Mouse (Mus musculus) heart, postnatal 0 days (tissue): ENCODE results near the gene Ifitm6. TPM values are rescaled to one million over a fixed set of nuclear protein-coding genes. Genes with fewer than 3 reads are reported as not detected.

Experiments used
- ATAC-seq: fragments of 200-750 bp; cut with Nextera tagmentation; 2 replicates; pipeline ENCODE4 v1.8.0; 2017; ENCODE audit warnings: low read depth, moderate number of reproducible peaks, moderate library complexity; ENCODE audit not compliant: insufficient read depth
- DNase-seq: peaks from one replicate; pipeline ENCODE4 v3.0.0-alpha.2; 2016; ENCODE audit warnings: low spot score
- H3K27ac ChIP-seq: fragments of 300-500 bp; sonication (generic); 2 replicates; pipeline ENCODE4 v1.5.1; 2014; ENCODE audit warnings: low read depth, mild to moderate bottlenecking
- H3K27me3 ChIP-seq: fragments of 300-500 bp; sonication (generic); 2 replicates; pipeline ENCODE4 v1.6.1; 2014; ENCODE audit warnings: low read length, mixed read lengths; ENCODE audit not compliant: control insufficient read depth, insufficient read depth
- H3K36me3 ChIP-seq: fragments of 300-500 bp; sonication (generic); replicated peaks from 2 replicates; pipeline ENCODE4 v1.6.1; 2014; ENCODE audit warnings: low read length, mixed read lengths; ENCODE audit not compliant: control insufficient read depth, insufficient read depth
- H3K4me1 ChIP-seq: fragments of 300-500 bp; sonication (generic); 2 replicates; pipeline ENCODE4 v1.6.1; 2014; ENCODE audit warnings: antibody characterized with exemption; ENCODE audit not compliant: control insufficient read depth, insufficient read depth
- H3K4me2 ChIP-seq: fragments of 300-500 bp; sonication (generic); 2 replicates; pipeline ENCODE4 v1.6.1; 2014; ENCODE audit warnings: low read depth, mild to moderate bottlenecking, low read length, moderate library complexity
- H3K4me3 ChIP-seq: fragments of 300-500 bp; sonication (generic); 2 replicates; pipeline ENCODE4 v1.5.1; 2014; ENCODE audit warnings: low read depth, low read length
- H3K9ac ChIP-seq: fragments of 300-500 bp; sonication (generic); replicated peaks from 2 replicates; pipeline ENCODE4 v1.6.1; 2014; ENCODE audit warnings: low read depth, low read length, mixed read lengths
- H3K9me3 ChIP-seq: fragments of 300-500 bp; sonication (generic); replicated peaks from 2 replicates; pipeline ENCODE4 v1.6.1; 2016; ENCODE audit warnings: low read length; ENCODE audit not compliant: control insufficient read depth
- CTCF ChIP-seq: IDR thresholded peaks from 2 replicates; pipeline ENCODE4 v1.5.1; 2016; ENCODE audit warnings: antibody characterized with exemption, control low read depth, low read depth
- EP300 ChIP-seq: IDR thresholded peaks from 2 replicates; pipeline ENCODE4 v1.6.1; 2016; ENCODE audit warnings: antibody characterized with exemption, low read depth
- WGBS: fragments of 180-500 bp; shearing (Covaris S2); extraction: QIAGEN DNeasy Blood & Tissue Kit; methylation state at CpG from one replicate; pipeline ENCODE4 v1.1.7; 2014; 5-methylcytosine and 5-hydroxymethylcytosine counted together
- polyA plus RNA-seq: library from polyadenylated mRNA; unstranded; fragments of >200 nt; fragmentation: Nextera tagmentation; extraction: Ambion mirVana; gene quantifications from 2 replicates; pipeline ENCODE4 v1.2.1, GENCODE M21; 2015
- total RNA-seq: library from RNA; depleted of rRNA; stranded (reverse); fragments of >200 nt; gene quantifications from 2 replicates; pipeline ENCODE4 v1.2.3, GENCODE M21; 2014; ENCODE audit warnings: low replicate concordance; rRNA removed

Ifitm6 gene
- total and polyA plus RNA-seq, 2 experiments from 2014 or later: 0.30 TPM; not detected in 1

- H3K27ac ChIP-seq: no peak overlapping the region
Observed at GRCm38 (mm10) chr7:140967862-140968591, 49.7 kb downstream of the Ifitm6 start.

GRCm38 (mm10) chr7:140966921-140967320, 50.8 kb downstream of the Ifitm6 start, which contains the start of gene Ifitm1:
TSS of gene Ifitm1 (plus strand) at chr7:140967221.
- peaks cover 6% of the 10 kb centered on the region; the same call in 1 of the 2 replicates for H3K4me1 ChIP-seq
- H3K9ac ChIP-seq: no peak within 1 kb of the TSS
- H3K36me3 ChIP-seq: no peaks in the 10 kb centered on the region
- no peak within 1 kb of the TSS for H3K27ac ChIP-seq
- 0 out of 2 replicates have a peak, but pooled peaks cover 9% of the 10 kb centered on the region for H3K27me3 ChIP-seq
- no peak within 1 kb of the TSS for H3K4me2 ChIP-seq
- no peak for TF ChIP-seq EP300
- no peak for TF ChIP-seq CTCF
- no peak within 1 kb of the TSS for H3K4me3 ChIP-seq
- ATAC-seq: no peak
- WGBS: 76% methylated on average over 4 of the region's 4 CpGs
- H3K9me3 ChIP-seq: no peaks in the 10 kb centered on the region
- DNase-seq: no peak

More at GRCm38 (mm10) chr7:140967862-140968591, 49.7 kb downstream of the Ifitm6 start:
- TF ChIP-seq CTCF (no peak), EP300 (no peak)
- Histone ChIP-seq H3K4me2 (no peak overlapping the region), H3K4me1 (peaks cover 6% of the 10 kb centered on the region; the same call in 1 of the 2 replicates), H3K9ac (no peak overlapping the region), H3K27me3 (0 out of 2 replicates have a peak, but pooled peaks cover 12% of the 10 kb centered on the region), H3K4me3 (no peak overlapping the region), H3K9me3 (no peaks in the 10 kb centered on the region), H3K36me3 (no peaks in the 10 kb centered on the region)
- ATAC-seq: no peak
- no peak for DNase-seq
- WGBS: 21% methylated on average over 14 of the region's 14 CpGs

Other genes starting within 250 kb of the Ifitm6 start
Only the 30 nearest of the 31 such genes appear.
- not detected in 2 replicates for gene Syce1, start 230.1 kb downstream of the Ifitm6 start, total RNA-seq
- gene Syce1, start 230.1 kb downstream of the Ifitm6 start, polyA plus RNA-seq: 0.10 and 0.18 TPM in 2 replicates
- gene Zfp941, start 195.7 kb downstream of the Ifitm6 start, total RNA-seq: 0.11 and 0.97 TPM in 2 replicates
- gene Zfp941, start 195.7 kb downstream of the Ifitm6 start, polyA plus RNA-seq: 0.29 and 0.45 TPM in 2 replicates
- gene Urah, start 182.9 kb downstream of the Ifitm6 start, total RNA-seq: not detected in 2 replicates
- 0.27 and 0.29 TPM in 2 replicates for gene Urah, start 182.9 kb downstream of the Ifitm6 start, polyA plus RNA-seq
- gene Scgb1c1, start 172.4 kb downstream of the Ifitm6 start, total RNA-seq: 0.80 TPM in 1 of 2 replicates, not detected in the other
- 8.7 and 11.0 TPM in 2 replicates for gene Scgb1c1, start 172.4 kb downstream of the Ifitm6 start, polyA plus RNA-seq
- not detected in 2 replicates for gene Odf3, start 170.1 kb downstream of the Ifitm6 start, total RNA-seq
- not detected in 2 replicates for gene Odf3, start 170.1 kb downstream of the Ifitm6 start, polyA plus RNA-seq
- gene Gm45785, start 161.6 kb downstream of the Ifitm6 start, total RNA-seq: not detected in 2 replicates
- not detected in 2 replicates for gene Gm45785, start 161.6 kb downstream of the Ifitm6 start, polyA plus RNA-seq
- 37.2 and 73.8 TPM in 2 replicates for gene Ric8a, start 161.0 kb downstream of the Ifitm6 start, total RNA-seq
- gene Ric8a, start 161.0 kb downstream of the Ifitm6 start, polyA plus RNA-seq: 27.5 and 27.8 TPM in 2 replicates
- 13.9 and 14.8 TPM in 2 replicates for gene Bet1l, start 160.3 kb downstream of the Ifitm6 start, total RNA-seq
- gene Bet1l, start 160.3 kb downstream of the Ifitm6 start, polyA plus RNA-seq: 29.6 and 32.0 TPM in 2 replicates
- gene Psmd13, start 136.0 kb downstream of the Ifitm6 start, total RNA-seq: 72.6 and 84.3 TPM in 2 replicates
- 172 and 185 TPM in 2 replicates for gene Psmd13, start 136.0 kb downstream of the Ifitm6 start, polyA plus RNA-seq
- 89.4 and 105 TPM in 2 replicates for gene Sirt3, start 135.6 kb downstream of the Ifitm6 start, total RNA-seq
- 76.1 and 78.0 TPM in 2 replicates for gene Sirt3, start 135.6 kb downstream of the Ifitm6 start, polyA plus RNA-seq
- gene Cox8b, start 117.5 kb downstream of the Ifitm6 start, total RNA-seq: 425 and 483 TPM in 2 replicates
- 1,841 and 1,871 TPM in 2 replicates for gene Cox8b, start 117.5 kb downstream of the Ifitm6 start, polyA plus RNA-seq
- gene Nlrp6, start 97.0 kb downstream of the Ifitm6 start, total RNA-seq: not detected in 2 replicates
- gene Nlrp6, start 97.0 kb downstream of the Ifitm6 start, polyA plus RNA-seq: 0.08 TPM in 1 of 2 replicates, not detected in the other
- gene Pgghg, start 76.5 kb downstream of the Ifitm6 start, total RNA-seq: 13.8 and 16.3 TPM in 2 replicates
- 5.8 and 5.9 TPM in 2 replicates for gene Pgghg, start 76.5 kb downstream of the Ifitm6 start, polyA plus RNA-seq
- 3.4 TPM in 1 of 2 replicates, not detected in the other for gene Ifitm5, start 67.6 kb downstream of the Ifitm6 start, total RNA-seq
- gene Ifitm5, start 67.6 kb downstream of the Ifitm6 start, polyA plus RNA-seq: 0.56 and 0.87 TPM in 2 replicates
- gene Gm45717, start 62.0 kb downstream of the Ifitm6 start, total RNA-seq: not detected in 2 replicates
- 0.36 TPM in 1 of 2 replicates, not detected in the other for gene Gm45717, start 62.0 kb downstream of the Ifitm6 start, polyA plus RNA-seq
- 172 and 232 TPM in 2 replicates for gene Ifitm2, start 61.9 kb downstream of the Ifitm6 start, total RNA-seq
- gene Ifitm2, start 61.9 kb downstream of the Ifitm6 start, polyA plus RNA-seq: 516 and 534 TPM in 2 replicates
- 1.4 and 23.1 TPM in 2 replicates for gene Ifitm1, start 50.7 kb downstream of the Ifitm6 start, total RNA-seq
- 4.1 and 6.6 TPM in 2 replicates for gene Ifitm1, start 50.7 kb downstream of the Ifitm6 start, polyA plus RNA-seq
- 148 and 324 TPM in 2 replicates for gene Ifitm3, start 7.2 kb downstream of the Ifitm6 start, total RNA-seq
- 202 and 230 TPM in 2 replicates for gene Ifitm3, start 7.2 kb downstream of the Ifitm6 start, polyA plus RNA-seq
- not detected in 2 replicates for gene Gm17387, start 11.2 kb upstream of the Ifitm6 start, total RNA-seq
- gene Gm17387, start 11.2 kb upstream of the Ifitm6 start, polyA plus RNA-seq: not detected in 2 replicates
- gene B4galnt4, start 43.2 kb upstream of the Ifitm6 start, total RNA-seq: 0.43 TPM in 1 of 2 replicates, not detected in the other
- gene B4galnt4, start 43.2 kb upstream of the Ifitm6 start, polyA plus RNA-seq: 0.10 TPM in 1 of 2 replicates, not detected in the other
- gene Pkp3, start 60.3 kb upstream of the Ifitm6 start, total RNA-seq: 3.8 TPM in 1 of 2 replicates, not detected in the other
- 0.19 and 0.20 TPM in 2 replicates for gene Pkp3, start 60.3 kb upstream of the Ifitm6 start, polyA plus RNA-seq
- 10.3 and 16.8 TPM in 2 replicates for gene Sigirr, start 82.6 kb upstream of the Ifitm6 start, total RNA-seq
- gene Sigirr, start 82.6 kb upstream of the Ifitm6 start, polyA plus RNA-seq: 4.2 and 5.1 TPM in 2 replicates
- gene Ano9, start 99.9 kb upstream of the Ifitm6 start, total RNA-seq: not detected in 2 replicates
- 0.04 and 0.07 TPM in 2 replicates for gene Ano9, start 99.9 kb upstream of the Ifitm6 start, polyA plus RNA-seq
- 22.3 and 35.5 TPM in 2 replicates for gene Ptdss2, start 104.5 kb upstream of the Ifitm6 start, total RNA-seq
- gene Ptdss2, start 104.5 kb upstream of the Ifitm6 start, polyA plus RNA-seq: 54.8 and 56.9 TPM in 2 replicates
- 157 and 172 TPM in 2 replicates for gene Rnh1, start 154.9 kb upstream of the Ifitm6 start, total RNA-seq
- gene Rnh1, start 154.9 kb upstream of the Ifitm6 start, polyA plus RNA-seq: 88.3 and 90.2 TPM in 2 replicates
- gene Hras, start 176.1 kb upstream of the Ifitm6 start, total RNA-seq: 72.2 and 74.9 TPM in 2 replicates
- gene Hras, start 176.1 kb upstream of the Ifitm6 start, polyA plus RNA-seq: 73.5 and 78.9 TPM in 2 replicates
- gene Lrrc56, start 176.2 kb upstream of the Ifitm6 start, total RNA-seq: 1.1 and 5.6 TPM in 2 replicates
- gene Lrrc56, start 176.2 kb upstream of the Ifitm6 start, polyA plus RNA-seq: 2.9 TPM in 2 replicates
- 0.12 TPM in 1 of 2 replicates, not detected in the other for gene Lmntd2, start 196.2 kb upstream of the Ifitm6 start, total RNA-seq
- gene Lmntd2, start 196.2 kb upstream of the Ifitm6 start, polyA plus RNA-seq: 0.07 and 0.15 TPM in 2 replicates
- gene Rassf7, start 197.9 kb upstream of the Ifitm6 start, total RNA-seq: 6.7 and 43.2 TPM in 2 replicates
- 5.8 and 7.1 TPM in 2 replicates for gene Rassf7, start 197.9 kb upstream of the Ifitm6 start, polyA plus RNA-seq
- gene Phrf1, start 210.9 kb upstream of the Ifitm6 start, total RNA-seq: 28.9 and 31.9 TPM in 2 replicates
- 17.4 and 20.4 TPM in 2 replicates for gene Phrf1, start 210.9 kb upstream of the Ifitm6 start, polyA plus RNA-seq